10 mouse cellular contexts compared by ENCODE assay signal in genomic region chr8:122654768-122655167, GRCm38 (mm10). TPM values are rescaled to one million over a fixed set of nuclear protein-coding genes. Genes with fewer than 3 reads are reported as not detected.
DNase-seq lines count a peak whose midpoint lies in the region; ATAC-seq and TF ChIP-seq lines count a peak whose summit lies in the region.
"Had no signal": no experiment of that assay in that cellular context is flagged by ENCODE, and none has a peak within 500 bp of the region (broad histone marks: within the 10 kb centered on the region; RNA-seq: fewer than 3 reads in every experiment).

No protein-coding gene starts in this region.

- H3K9ac ChIP-seq in lung, embryonic 14.5 days, result no peak overlapping the region

- intact Hi-C loops in heart, postnatal 36 days (cut with DNase I), result no loop called here

- ATAC-seq in lung, embryonic 14.5 days (ENCODE audit: insufficient read depth), result peak; percentile 71
- no peak for ATAC-seq in activated CD4-positive, CD25-positive, alpha-beta regulatory T cell, adult 4 months
- ATAC-seq in megakaryocyte-erythroid progenitor cell, adult 5-6 weeks (replicated peaks; ENCODE audit: low FRiP score, low TSS enrichment, poor library complexity, severe bottlenecking), result no peak
- ATAC-seq in CD4-positive, CD25-positive, alpha-beta regulatory T cell, adult 4 months, result no peak

- H3K4me2 ChIP-seq in lung, embryonic 14.5 days, result no peak overlapping the region

- DNase-seq in cerebellum, adult 18-20 months, result peak; percentile 47 to 53
- DNase-seq in cerebellum, adult 9-11 months, result no peak
- peak; percentile 26 for DNase-seq in 3T3-L1 (ENCODE audit: low read depth, low spot score)
- DNase-seq in heart, postnatal 36 days, result peak; percentile 66 to 69
- DNase-seq in lung, embryonic 14.5 days, result peak; percentile 83

- TF ChIP-seq CTCF in lung, embryonic 14.5 days (IDR thresholded peaks at IDR 0.05; ENCODE audit: low read depth), result no peak

- peaks cover 25% of the 10 kb centered on the region for H3K4me1 ChIP-seq in lung, embryonic 14.5 days (ENCODE audit: insufficient read depth)

- no peak overlapping the region for H3K27ac ChIP-seq in lung, embryonic 14.5 days (ENCODE audit: low read depth)

- no peak overlapping the region for H3K4me3 ChIP-seq in lung, embryonic 14.5 days (ENCODE audit: low read depth, low read length)

- no peaks in the 10 kb centered on the region for H3K36me3 ChIP-seq in lung, embryonic 14.5 days (ENCODE audit: insufficient read depth)

- H3K27me3 ChIP-seq in lung, embryonic 14.5 days (ENCODE audit: insufficient read depth, low read length), result no peaks in the 10 kb centered on the region

- WGBS in lung, embryonic 14.5 days, result 15% methylated on average over 7 of the region's 7 CpGs

- no peaks in the 10 kb centered on the region for H3K9me3 ChIP-seq in lung, embryonic 14.5 days (ENCODE audit: low read depth, low read length)

RNA-seq across cellular contexts. Expression of gene Pabpn1l, which starts 32.2 kb away (rescaled TPM):
- total RNA-seq in heart, postnatal 36 days (2021), result not detected
- polyA plus RNA-seq in lung, embryonic 14.5 days (2014; fragmentation: Nextera tagmentation; extraction: Ambion mirVana), result not detected in 2 replicates
- polyA plus RNA-seq in activated CD4-positive, CD25-positive, alpha-beta regulatory T cell, adult 4 months (2017; shearing (Covaris generic)), result not detected
- not detected in 2 replicates for total RNA-seq in megakaryocyte-erythroid progenitor cell, adult 5-6 weeks (2014; fragmentation: Nextera tagmentation)
- not detected in 2 replicates for total RNA-seq in megakaryocyte-erythroid progenitor cell, adult 5-6 weeks (2017)
- polyA plus RNA-seq in CD4-positive, CD25-positive, alpha-beta regulatory T cell, adult 4 months (2017; shearing (Covaris generic)), result not detected
- total RNA-seq: common myeloid progenitor, adult 5-6 weeks; left cerebral cortex, adult 18-20 months had no signal

RNA-seq across cellular contexts. Expression of gene Trappc2l, which starts 43.3 kb away (rescaled TPM):
- total RNA-seq in heart, postnatal 36 days (2021), result 10 to 100 TPM; 65.8 to 67.9 TPM
- 49.7 and 57.2 TPM in 2 replicates for polyA plus RNA-seq in lung, embryonic 14.5 days (2014; fragmentation: Nextera tagmentation; extraction: Ambion mirVana)
- polyA plus RNA-seq in activated CD4-positive, CD25-positive, alpha-beta regulatory T cell, adult 4 months (2017; shearing (Covaris generic)), result 10 to 100 TPM; 46.3 to 78.4 TPM
- total RNA-seq in megakaryocyte-erythroid progenitor cell, adult 5-6 weeks (2014; fragmentation: Nextera tagmentation), result 24.4 and 27.7 TPM in 2 replicates
- 10.2 and 19.6 TPM in 2 replicates for total RNA-seq in megakaryocyte-erythroid progenitor cell, adult 5-6 weeks (2017)
- 10 to 100 TPM; 45.0 to 70.1 TPM for polyA plus RNA-seq in CD4-positive, CD25-positive, alpha-beta regulatory T cell, adult 4 months (2017; shearing (Covaris generic))

RNA-seq across cellular contexts. Expression of gene Galns, which starts 43.5 kb away (rescaled TPM):
- total RNA-seq in heart, postnatal 36 days (2021), result 1 to 10 TPM; 3.1 to 3.5 TPM
- polyA plus RNA-seq in lung, embryonic 14.5 days (2014; fragmentation: Nextera tagmentation; extraction: Ambion mirVana), result 11.7 and 12.5 TPM in 2 replicates
- polyA plus RNA-seq in activated CD4-positive, CD25-positive, alpha-beta regulatory T cell, adult 4 months (2017; shearing (Covaris generic)), result 10 to 100 TPM in 1 of 2 experiments, 1 to 10 TPM in 1; 9.8 to 10.5 TPM
- total RNA-seq in megakaryocyte-erythroid progenitor cell, adult 5-6 weeks (2014; fragmentation: Nextera tagmentation), result 21.7 and 31.5 TPM in 2 replicates
- 3.8 and 8.2 TPM in 2 replicates for total RNA-seq in megakaryocyte-erythroid progenitor cell, adult 5-6 weeks (2017)
- 10 to 100 TPM in 1 of 2 experiments, 1 to 10 TPM in 1; 8.7 to 12.7 TPM for polyA plus RNA-seq in CD4-positive, CD25-positive, alpha-beta regulatory T cell, adult 4 months (2017; shearing (Covaris generic))

RNA-seq across cellular contexts. Expression of gene Cbfa2t3, which starts 44.1 kb away (rescaled TPM):
- total RNA-seq in heart, postnatal 36 days (2021), result 10 to 100 TPM; 19.7 to 23.0 TPM
- 4.7 and 5.7 TPM in 2 replicates for polyA plus RNA-seq in lung, embryonic 14.5 days (2014; fragmentation: Nextera tagmentation; extraction: Ambion mirVana)
- polyA plus RNA-seq in activated CD4-positive, CD25-positive, alpha-beta regulatory T cell, adult 4 months (2017; shearing (Covaris generic)), result under 1 TPM; 0.08 to 0.28 TPM
- total RNA-seq in megakaryocyte-erythroid progenitor cell, adult 5-6 weeks (2014; fragmentation: Nextera tagmentation), result 78.3 and 79.6 TPM in 2 replicates
- 7.8 and 15.4 TPM in 2 replicates for total RNA-seq in megakaryocyte-erythroid progenitor cell, adult 5-6 weeks (2017)
- under 1 TPM in 1 of 2 experiments, not detected in 1; 0.25 TPM for polyA plus RNA-seq in CD4-positive, CD25-positive, alpha-beta regulatory T cell, adult 4 months (2017; shearing (Covaris generic))
